Mouse (Mus musculus): ENCODE results near the gene Plekhj1.
"Not testable (repeated sequence)": the region's sequence is repeated elsewhere in the genome, so short reads cannot be mapped to it uniquely, and the experiment has no call there.

The Plekhj1 gene

DNA sequence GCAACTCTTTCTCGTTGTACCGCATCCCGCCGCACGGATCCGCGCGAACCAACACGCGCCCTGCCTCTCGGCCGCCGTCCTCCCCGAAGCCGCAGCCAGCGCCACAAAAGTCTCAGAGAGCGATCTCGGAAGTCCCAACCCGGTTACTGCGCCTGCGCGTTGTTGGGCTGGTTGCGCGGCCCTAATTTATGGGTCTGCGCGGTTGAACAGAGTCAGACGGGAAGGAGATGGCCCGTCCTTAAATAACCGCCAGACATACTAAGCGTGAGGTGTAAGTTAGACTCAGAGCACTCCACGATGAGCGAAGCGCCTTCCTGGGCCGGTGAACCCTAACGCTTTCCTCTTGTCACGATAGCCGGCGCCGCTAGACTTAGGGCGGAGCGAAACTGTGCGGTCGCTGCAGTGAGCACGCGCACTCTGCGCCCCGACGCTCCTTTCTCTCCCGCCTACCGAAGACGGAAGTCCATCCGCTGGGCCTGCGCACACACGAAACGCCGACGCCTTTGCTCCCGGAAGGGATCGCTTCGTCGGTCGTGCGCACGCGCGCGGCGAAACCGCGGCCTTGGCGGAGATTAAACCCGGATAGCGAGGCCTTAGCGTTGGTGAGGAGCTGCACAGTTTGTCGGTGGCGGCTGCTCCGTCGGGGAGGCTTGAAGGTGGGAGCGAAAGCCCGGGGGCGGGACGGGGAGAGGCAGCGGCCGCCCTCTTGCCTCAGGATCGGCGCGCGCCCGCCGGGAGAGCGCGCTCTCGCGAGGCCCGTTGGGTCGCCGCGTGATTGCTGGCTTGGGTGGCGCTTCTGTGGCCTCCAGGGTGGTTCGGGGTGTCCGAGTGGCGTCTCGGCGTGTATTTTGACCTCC is at the start of gene Plekhj1, which contains the start of gene Sf3a2:
Plekhj1 (minus strand) TSS at position 477 of the 857 bp plus-strand sequence.
Sf3a2 (plus strand) TSS at position 49 of the 857 bp plus-strand sequence.
- DNase-seq: peak; percentile 96 to 97

- no peak for DNase-seq
Measured at GRCm38 (mm10) chr10:80845732-80846131, 47.3 kb upstream of the Plekhj1 start.

GRCm38 (mm10) chr10:80845055-80845693 is 46.7 kb upstream of the Plekhj1 start:
- no peak for DNase-seq

- DNase-seq: peak; percentile 46 to 61
Measured at GRCm38 (mm10) chr10:80843931-80844547, 45.6 kb upstream of the Plekhj1 start, which contains the start of gene Lingo3. TSS of gene Lingo3 (minus strand) at chr10:80844039.

DNA sequence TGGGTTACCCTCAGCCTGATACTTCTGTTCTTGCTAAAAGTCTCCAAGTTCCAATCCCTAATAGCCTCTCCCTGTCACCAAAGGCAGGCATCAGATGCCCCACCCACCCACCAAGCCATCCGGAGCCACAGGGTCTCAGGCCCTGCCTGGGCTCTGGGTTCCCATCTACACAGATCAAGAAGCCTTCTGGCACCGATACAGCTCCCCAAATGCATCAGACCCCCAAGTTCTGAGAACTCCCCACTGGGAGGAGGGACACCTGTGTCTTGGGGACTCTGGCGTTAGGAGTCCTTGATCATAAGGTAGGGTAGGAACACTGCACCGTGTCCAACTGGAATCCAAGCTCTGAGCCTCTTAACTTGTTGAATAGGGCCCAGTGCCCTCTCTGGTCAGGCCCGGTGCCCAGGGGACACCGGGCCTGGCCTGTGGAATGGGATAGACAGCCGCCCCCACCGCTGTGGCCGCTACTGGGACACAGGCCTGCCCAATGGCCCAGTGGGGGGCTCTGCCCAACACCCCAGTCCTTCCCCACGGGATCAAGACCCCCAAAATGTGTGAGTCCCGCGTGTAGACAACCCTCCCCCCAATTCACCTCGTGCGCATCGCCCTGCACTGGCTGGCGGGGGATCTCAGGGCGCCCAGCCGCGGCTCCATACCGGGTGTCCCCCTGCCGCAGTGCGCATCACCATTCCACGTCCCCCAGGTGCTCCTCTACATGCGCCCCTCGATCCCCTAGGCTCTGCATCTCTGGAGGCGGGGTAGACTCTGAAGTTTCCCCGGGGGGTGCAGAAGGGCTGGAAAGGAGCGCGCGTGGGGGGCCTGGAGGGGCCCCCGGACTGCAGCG is 44.9 kb upstream of the Plekhj1 start:
- no peak for DNase-seq

GRCm38 (mm10) chr10:80842334-80842733 is 43.9 kb upstream of the Plekhj1 start:
- DNase-seq: no peak

- DNase-seq: no peak
Measured at GRCm38 (mm10) chr10:80841685-80842084, 43.3 kb upstream of the Plekhj1 start.

GRCm38 (mm10) chr10:80839848-80840247 is 41.4 kb upstream of the Plekhj1 start:
- DNase-seq: no peak

GRCm38 (mm10) chr10:80838346-80838912 is 40.0 kb upstream of the Plekhj1 start:
- DNase-seq: no peak

DNA sequence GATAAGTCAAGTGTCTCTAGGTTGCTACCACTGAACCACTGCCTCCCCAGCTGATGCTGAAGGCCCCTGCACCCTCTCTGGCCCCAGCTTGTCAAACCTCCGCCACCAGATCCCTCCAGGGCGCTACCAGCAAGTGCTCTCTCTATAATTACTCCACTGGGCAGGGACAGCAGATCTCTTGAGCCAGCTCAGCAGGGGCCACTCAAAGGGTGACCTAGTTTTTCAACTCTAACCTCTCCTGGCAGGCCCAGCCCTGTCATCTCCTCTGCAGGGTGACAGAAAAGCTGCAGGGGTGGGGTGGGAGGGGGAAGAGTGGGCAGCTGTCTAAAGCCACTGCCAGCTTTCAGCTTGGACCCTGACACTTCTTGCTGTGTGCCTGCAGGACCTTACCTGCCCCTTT is 39.4 kb upstream of the Plekhj1 start:
- DNase-seq: no peak

DNA sequence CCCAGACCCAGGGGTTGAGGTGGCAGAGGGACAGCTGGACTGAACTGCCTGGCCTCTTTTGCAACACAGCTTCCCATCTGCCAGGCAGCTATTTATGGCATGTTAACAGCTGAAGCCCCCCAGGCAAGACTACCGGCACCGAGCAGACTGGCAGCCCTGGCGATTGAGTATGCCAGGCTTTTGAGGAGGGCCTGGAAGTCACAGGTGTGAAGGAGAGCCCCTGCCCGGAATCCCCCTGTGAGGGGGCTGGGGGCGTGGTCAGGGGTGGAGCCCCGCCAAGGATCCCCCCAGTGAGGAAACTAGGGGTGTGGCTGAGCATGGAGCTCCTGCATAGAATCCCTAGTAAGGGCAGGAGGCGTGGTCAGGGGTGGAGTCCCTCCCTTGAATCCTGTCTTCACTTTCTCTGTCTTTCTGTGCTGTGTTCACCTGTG is 38.5 kb upstream of the Plekhj1 start:
- no peak for DNase-seq

GRCm38 (mm10) chr10:80835617-80836016 is 37.2 kb upstream of the Plekhj1 start:
- DNase-seq: no peak

DNA sequence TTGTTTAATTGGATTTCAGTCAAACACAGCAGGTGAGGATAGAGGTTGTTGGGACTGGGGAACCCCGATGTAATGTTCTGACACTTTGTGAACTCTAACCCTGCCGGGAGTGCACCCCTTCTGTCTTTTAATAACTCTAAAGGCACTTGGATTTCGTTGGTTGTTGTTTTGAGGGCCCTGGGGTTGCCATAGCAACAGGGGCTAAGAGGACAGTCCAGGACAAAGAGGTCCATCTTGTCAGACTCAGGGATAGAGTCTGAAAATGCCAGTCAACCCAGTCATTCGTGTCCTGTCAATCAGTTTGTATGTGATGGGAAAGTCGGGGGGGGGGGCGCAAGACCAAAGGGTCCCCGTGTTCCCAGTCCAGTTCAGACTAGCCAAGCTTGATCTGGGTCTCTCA is 34.4 kb upstream of the Plekhj1 start:
- no peak for DNase-seq

DNA sequence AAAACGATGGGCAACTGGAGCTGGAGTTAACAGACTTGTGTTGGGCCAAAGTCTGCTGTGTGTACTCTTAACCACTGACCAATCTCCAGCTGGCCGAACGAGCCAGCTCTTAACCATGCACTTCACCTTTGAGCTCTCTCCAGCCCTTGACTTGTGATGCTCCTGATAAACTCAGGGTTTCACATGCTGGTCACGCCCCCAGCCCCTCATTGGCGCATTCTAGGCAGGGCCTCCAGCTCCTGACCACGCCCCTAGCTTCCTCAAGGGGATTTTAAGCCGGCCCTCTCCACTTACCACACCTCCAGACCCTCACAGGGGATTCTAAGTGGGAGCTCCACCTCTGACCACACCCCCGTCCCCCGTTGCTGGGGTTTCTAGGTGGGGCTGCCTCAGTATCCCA is 32.7 kb upstream of the Plekhj1 start:
- peak; percentile 83 to 90 for DNase-seq

GRCm38 (mm10) chr10:80829359-80830278 is 31.2 kb upstream of the Plekhj1 start:
- DNase-seq: no peak

DNA sequence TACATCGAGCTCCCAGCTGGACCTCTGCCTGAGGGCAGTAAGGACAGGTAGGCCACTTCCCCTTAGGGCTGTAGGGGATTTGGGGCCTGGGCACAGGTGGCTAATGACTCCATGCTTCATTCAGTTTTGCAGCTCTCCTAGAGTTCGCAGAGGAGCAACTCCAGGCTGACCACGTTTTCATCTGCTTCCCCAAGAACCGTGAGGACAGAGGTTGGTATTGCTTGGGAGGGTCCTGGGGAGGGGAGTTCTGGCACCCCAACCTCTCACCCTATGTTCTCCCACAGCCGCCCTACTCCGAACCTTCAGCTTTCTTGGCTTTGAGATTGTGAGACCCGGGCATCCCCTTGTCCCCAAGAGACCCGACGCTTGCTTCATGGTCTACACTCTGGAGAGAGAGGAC is 30.2 kb upstream of the Plekhj1 start:
- DNase-seq: not testable (repeated sequence)

- DNase-seq: no peak
Measured at GRCm38 (mm10) chr10:80827870-80828420, 29.5 kb upstream of the Plekhj1 start.

DNA sequence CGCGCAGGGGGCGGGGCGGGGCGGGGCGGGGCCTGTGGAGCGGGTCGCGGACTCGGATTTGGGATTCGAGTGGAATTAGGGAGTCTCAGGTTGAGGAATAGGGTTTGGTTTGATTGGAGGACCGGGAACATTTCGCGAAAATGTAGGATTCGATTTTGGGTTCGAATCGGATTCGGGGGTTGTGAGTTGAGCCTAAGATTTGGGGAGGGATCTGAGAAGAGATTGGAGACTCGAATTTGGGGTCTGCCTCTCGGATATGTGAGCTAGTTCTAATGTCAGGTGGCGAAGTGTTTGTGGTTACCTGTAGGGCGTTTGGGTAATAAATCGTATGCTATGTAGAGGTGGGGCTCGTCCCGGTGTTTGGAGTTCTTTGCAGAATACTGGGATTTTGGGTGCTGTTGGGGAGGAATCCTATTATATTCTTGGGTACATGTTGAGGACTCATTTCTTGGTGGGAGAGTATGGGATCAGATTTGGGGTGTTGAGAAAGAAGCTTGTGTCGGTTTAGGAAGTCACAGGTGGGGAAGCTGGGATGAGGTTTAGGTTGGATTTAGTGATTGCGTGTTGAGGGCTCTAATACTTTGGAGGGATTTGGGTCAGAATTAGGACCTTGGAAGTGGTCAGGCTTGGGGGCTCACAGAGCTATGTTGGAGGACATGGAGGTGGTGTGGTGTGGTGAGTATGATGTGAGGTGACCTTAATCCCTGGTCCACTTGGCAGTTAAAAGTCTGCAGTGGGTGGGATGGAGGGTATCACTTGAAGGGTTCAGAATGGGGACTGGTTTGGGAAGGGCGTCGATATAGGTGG is 28.8 kb upstream of the Plekhj1 start:
- no peak for DNase-seq

DNA sequence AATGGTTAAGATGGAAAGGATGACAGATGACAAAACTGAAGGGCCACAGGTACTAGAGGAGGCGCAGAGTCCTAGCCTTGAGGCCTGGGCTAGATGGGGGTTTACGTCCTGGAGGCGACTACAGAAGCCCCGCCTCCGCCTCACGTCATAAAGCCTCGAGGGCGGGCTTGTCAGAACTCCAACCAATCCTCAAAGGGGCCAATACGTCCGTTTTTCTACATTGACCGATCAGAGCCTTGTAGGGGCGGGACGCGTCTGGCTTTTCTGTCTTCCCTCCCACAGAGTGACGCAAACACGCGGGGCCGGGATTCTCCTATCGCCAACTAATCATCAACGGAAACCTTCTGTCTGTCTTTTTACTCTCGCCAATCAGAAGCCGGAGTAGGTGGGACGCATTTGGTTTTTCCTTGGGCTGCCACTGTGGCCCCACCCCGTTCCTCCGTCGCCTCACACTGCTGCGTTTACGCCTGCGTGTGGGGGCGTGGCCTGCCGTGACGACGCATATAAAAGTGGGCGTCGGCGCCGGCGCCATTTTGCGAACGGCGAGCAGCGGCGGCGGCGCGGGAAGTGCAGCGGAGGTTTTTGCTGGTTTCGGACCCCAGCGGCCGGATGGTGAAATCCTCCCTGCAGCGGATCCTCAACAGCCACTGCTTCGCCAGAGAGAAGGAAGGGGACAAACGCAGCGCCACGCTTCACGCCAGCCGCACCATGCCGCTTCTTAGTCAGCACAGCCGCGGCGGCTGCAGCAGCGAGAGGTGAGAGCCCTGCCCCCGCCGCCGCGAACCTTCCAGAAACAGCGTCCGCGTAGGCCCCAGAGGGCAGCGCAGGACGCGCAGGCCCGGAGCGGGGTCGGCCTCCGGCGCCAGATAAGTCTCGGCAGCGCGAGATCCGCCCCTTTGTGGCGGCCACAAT is 28.0 kb upstream of the Plekhj1 start, which contains the start of gene Oaz1:
Oaz1 (plus strand) TSS at position 506 of the 912 bp plus-strand sequence.
- DNase-seq: peak; percentile 98 to 99

Measured in kidney, postnatal 4 days (tissue).